Mouse (Mus musculus) limb, embryonic 12.5 days (tissue): ENCODE data around the gene Ofd1. TPM values are rescaled to one million over a fixed set of nuclear protein-coding genes. Genes with fewer than 3 reads are reported as not detected.

Experiments
- ATAC-seq: fragments of 200-750 bp; cut with Nextera tagmentation; 2 replicates; pipeline ENCODE4 v1.8.0; 2017; ENCODE audit warnings: low read depth, moderate TSS enrichment; ENCODE audit not compliant: insufficient number of reproducible peaks, insufficient read depth, low FRiP score, low TSS enrichment
- H3K27ac ChIP-seq: fragments of 300-500 bp; sonication (generic); 2 replicates; pipeline ENCODE4 v1.5.1; 2016; ENCODE audit warnings: mild to moderate bottlenecking, moderate library complexity
- H3K27me3 ChIP-seq: fragments of 300-500 bp; sonication (generic); 2 replicates; pipeline ENCODE4 v1.6.1; 2016; ENCODE audit warnings: mild to moderate bottlenecking, moderate library complexity
- H3K36me3 ChIP-seq: fragments of 300-500 bp; sonication (generic); 2 replicates; pipeline ENCODE4 v1.6.1; 2016; ENCODE audit warnings: mild to moderate bottlenecking, moderate library complexity
- H3K4me1 ChIP-seq: fragments of 300-500 bp; sonication (generic); replicated peaks from 2 replicates; pipeline ENCODE4 v1.6.1; 2016
- H3K4me2 ChIP-seq: fragments of 300-500 bp; sonication (generic); 2 replicates; pipeline ENCODE4 v1.6.1; 2016; ENCODE audit warnings: mild to moderate bottlenecking, moderate library complexity
- H3K4me3 ChIP-seq: fragments of 300-500 bp; sonication (generic); replicated peaks from 2 replicates; pipeline ENCODE4 v1.5.1; 2016; ENCODE audit warnings: mild to moderate bottlenecking
- H3K9ac ChIP-seq: fragments of 300-500 bp; sonication (generic); replicated peaks from 2 replicates; pipeline ENCODE4 v1.6.1; 2016; ENCODE audit warnings: mild to moderate bottlenecking, moderate library complexity
- H3K9me3 ChIP-seq: fragments of 300-500 bp; sonication (generic); 2 replicates; pipeline ENCODE4 v1.6.1; 2016; ENCODE audit warnings: mild to moderate bottlenecking, moderate library complexity
- WGBS: fragments of 180-500 bp; shearing (Covaris S2); methylation state at CpG from one replicate; pipeline ENCODE4 v1.1.7; 2016; 5-methylcytosine and 5-hydroxymethylcytosine counted together
- polyA plus RNA-seq: library from polyadenylated mRNA; unstranded; fragments of >200 nt; fragmentation: Nextera tagmentation; extraction: Ambion mirVana; gene quantifications from 2 replicates; pipeline ENCODE4 v1.2.1, GENCODE M21; 2016

Gene Ofd1
- 8.9 and 9.4 TPM in 2 replicates for polyA plus RNA-seq

- Histone ChIP-seq H3K4me1 (no peaks in the 10 kb centered on the region), H3K36me3 (no peaks in the 10 kb centered on the region), H3K27me3 (peaks cover 55% of the 10 kb centered on the region), H3K9me3 (no peaks in the 10 kb centered on the region), H3K9ac (peak within 1 kb of the TSS; percentile 72), H3K4me3 (peak within 1 kb of the TSS; percentile 56), H3K27ac (peak within 1 kb of the TSS; percentile 80), H3K4me2 (peak within 1 kb of the TSS; percentile 58)
- 13% methylated on average over 37 of the region's 44 CpGs for WGBS
- ATAC-seq, result peak; percentile 95
These were observed at the start of gene Ofd1 for GRCm38 (mm10) chrX:166440616-166441063. Gene Ofd1, minus strand, starts transcription at chrX:166440704.

DNA sequence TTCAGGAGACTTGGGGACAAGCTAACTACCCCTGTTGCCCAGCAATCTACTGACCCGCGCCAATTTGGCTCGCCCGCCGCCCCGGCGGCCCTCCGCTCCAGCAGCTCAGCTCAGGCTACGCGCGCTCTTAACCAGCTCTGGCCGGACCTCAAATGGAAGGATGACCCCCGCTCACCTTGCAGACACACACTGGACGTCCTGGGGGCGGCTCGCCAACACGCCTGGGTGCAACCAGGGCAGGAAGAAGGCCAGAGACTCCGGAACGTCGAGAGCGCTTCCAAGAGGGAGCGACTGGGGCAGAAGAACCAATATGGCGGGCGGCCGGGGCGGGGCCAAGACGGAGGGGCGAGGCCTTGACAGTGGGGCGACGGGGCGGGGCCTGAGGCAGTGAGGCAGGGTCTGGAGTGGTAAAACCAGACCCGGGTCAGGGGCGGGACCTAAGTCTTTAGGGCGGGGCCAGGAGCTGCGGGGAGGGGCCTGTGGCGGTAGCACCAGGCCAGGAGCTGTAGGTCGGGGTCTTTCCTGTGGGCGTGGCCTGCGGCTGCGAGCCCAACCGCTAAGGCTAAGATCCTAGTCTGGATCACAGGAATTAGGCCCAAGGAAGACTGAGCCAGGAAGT is 39.0 kb upstream of the Ofd1 start, which contains the start of gene Rab9:
Gene Rab9, minus strand, starts transcription at position 503 of the 619 bp plus-strand sequence.
- H3K9ac ChIP-seq, result peak within 1 kb of the TSS; percentile 70
- H3K4me1 ChIP-seq, result 0 out of 2 replicates have a peak, but pooled peaks cover 4% of the 10 kb centered on the region
- ATAC-seq, result peak; percentile 98
- 13% methylated on average over 39 of the region's 41 CpGs for WGBS
- no peaks in the 10 kb centered on the region; the same call in 1 of the 2 replicates for H3K36me3 ChIP-seq
- H3K4me3 ChIP-seq, result peak within 1 kb of the TSS; percentile 56
- H3K27me3 ChIP-seq, result peaks cover 28% of the 10 kb centered on the region
- H3K4me2 ChIP-seq, result peak within 1 kb of the TSS; percentile 55
- H3K9me3 ChIP-seq, result no peaks in the 10 kb centered on the region
- peak within 1 kb of the TSS; percentile 77 for H3K27ac ChIP-seq

GRCm38 (mm10) chrX:166478631-166479364 is 38.3 kb upstream of the Ofd1 start:
- Histone ChIP-seq H3K4me2 (peak overlapping the region; percentile 55), H3K9ac (peak overlapping the region; percentile 70), H3K4me3 (peak overlapping the region; percentile 56), H3K9me3 (no peaks in the 10 kb centered on the region), H3K27ac (peak overlapping the region; percentile 77; the same call in 1 of the 2 replicates), H3K36me3 (no peaks in the 10 kb centered on the region; the same call in 1 of the 2 replicates), H3K27me3 (peaks cover 33% of the 10 kb centered on the region), H3K4me1 (0 out of 2 replicates have a peak, but pooled peaks cover 4% of the 10 kb centered on the region)
- peak; percentile 16; the same call in 1 of the 2 replicates for ATAC-seq
- 22% methylated on average over 28 of the region's 28 CpGs for WGBS

DNA sequence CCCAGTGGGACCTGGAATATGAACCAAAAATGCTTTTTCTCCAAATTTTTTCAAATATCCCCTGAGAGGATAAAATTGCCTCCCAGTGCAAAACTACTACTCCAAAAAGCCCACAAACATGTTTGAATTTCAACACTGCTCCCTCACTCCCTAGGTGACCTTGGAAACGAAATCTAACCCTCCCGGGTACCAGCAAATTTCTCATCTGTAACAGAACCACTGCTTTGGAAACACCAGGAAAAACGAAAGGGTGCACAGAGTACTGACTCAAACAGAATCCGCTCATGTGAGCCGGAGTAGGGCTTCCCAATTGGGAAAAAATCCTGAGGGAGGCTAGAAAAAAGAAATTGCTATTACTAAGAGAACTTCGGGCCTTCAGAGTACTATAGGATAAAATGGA is 36.9 kb upstream of the Ofd1 start:
- 55% methylated on average over 6 of the region's 6 CpGs for WGBS
- no peaks in the 10 kb centered on the region; the same call in 1 of the 2 replicates for H3K36me3 ChIP-seq
- no peak for ATAC-seq
- peaks cover 30% of the 10 kb centered on the region for H3K27me3 ChIP-seq
- H3K4me3 ChIP-seq, result 0 out of 2 replicates have a peak overlapping the region, but pooled peaks have one; percentile 7
- H3K27ac ChIP-seq, result no peak overlapping the region
- peak overlapping the region; percentile 55 for H3K4me2 ChIP-seq
- H3K9me3 ChIP-seq, result no peaks in the 10 kb centered on the region
- 0 out of 2 replicates have a peak, but pooled peaks cover 4% of the 10 kb centered on the region for H3K4me1 ChIP-seq
- H3K9ac ChIP-seq, result no peak overlapping the region

- Histone ChIP-seq H3K4me2 (no peak overlapping the region), H3K9ac (no peak overlapping the region), H3K27me3 (peaks cover 35% of the 10 kb centered on the region), H3K4me1 (0 out of 2 replicates have a peak, but pooled peaks cover 4% of the 10 kb centered on the region), H3K4me3 (no peak overlapping the region), H3K27ac (no peak overlapping the region), H3K9me3 (no peaks in the 10 kb centered on the region), H3K36me3 (peaks cover 4% of the 10 kb centered on the region; the same call in 1 of the 2 replicates)
- no peak for ATAC-seq
- 82% methylated on average over 6 of the region's 6 CpGs for WGBS
These were observed 32.1 kb upstream of the Ofd1 start for GRCm38 (mm10) chrX:166472612-166473011.

DNA sequence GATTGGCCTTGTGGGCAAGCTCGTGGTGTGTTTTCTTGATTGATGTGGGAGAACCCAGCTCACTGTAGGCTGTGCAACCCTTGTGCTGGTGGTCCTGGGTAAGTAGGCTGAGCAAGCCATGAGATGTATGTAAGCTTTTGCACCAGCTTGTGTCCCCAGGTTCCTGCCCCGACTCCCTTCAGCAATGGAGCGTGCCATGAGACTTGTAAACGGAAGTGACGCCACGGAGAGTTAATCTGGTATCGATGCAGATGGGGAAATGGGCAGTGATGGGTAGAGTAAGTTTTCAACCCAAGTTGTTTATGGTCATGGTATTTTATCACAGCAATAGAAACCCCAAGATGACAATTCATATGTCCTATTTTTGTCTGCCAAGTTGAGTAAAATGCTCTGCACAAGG is 27.8 kb upstream of the Ofd1 start:
- Histone ChIP-seq H3K36me3 (0 out of 2 replicates have a peak, but pooled peaks cover 4% of the 10 kb centered on the region), H3K27me3 (peaks cover 18% of the 10 kb centered on the region), H3K9me3 (no peaks in the 10 kb centered on the region), H3K4me2 (no peak overlapping the region), H3K4me1 (no peaks in the 10 kb centered on the region; the same call in 1 of the 2 replicates), H3K9ac (no peak overlapping the region), H3K27ac (no peak overlapping the region), H3K4me3 (no peak overlapping the region)
- WGBS, result 98% methylated on average over 7 of the region's 7 CpGs
- no peak for ATAC-seq

GRCm38 (mm10) chrX:166455525-166455924 is 15.0 kb upstream of the Ofd1 start:
- peaks cover 16% of the 10 kb centered on the region for H3K27me3 ChIP-seq
- WGBS, result 100% methylated on average over 1 of the region's 1 CpGs
- H3K9ac ChIP-seq, result no peak overlapping the region
- H3K4me3 ChIP-seq, result no peak overlapping the region
- H3K9me3 ChIP-seq, result no peaks in the 10 kb centered on the region
- peaks cover 8% of the 10 kb centered on the region; the same call in 1 of the 2 replicates for H3K36me3 ChIP-seq
- no peak for ATAC-seq
- no peaks in the 10 kb centered on the region for H3K4me1 ChIP-seq
- no peak overlapping the region for H3K4me2 ChIP-seq
- H3K27ac ChIP-seq, result no peak overlapping the region

GRCm38 (mm10) chrX:166454331-166454730 is 13.8 kb upstream of the Ofd1 start:
- Histone ChIP-seq H3K27ac (no peak overlapping the region), H3K4me1 (no peaks in the 10 kb centered on the region), H3K9me3 (no peaks in the 10 kb centered on the region), H3K9ac (no peak overlapping the region), H3K4me2 (no peak overlapping the region), H3K36me3 (peaks cover 11% of the 10 kb centered on the region; the same call in 1 of the 2 replicates), H3K4me3 (no peak overlapping the region), H3K27me3 (peaks cover 16% of the 10 kb centered on the region)
- no peak for ATAC-seq
- WGBS, result 74% methylated on average over 3 of the region's 3 CpGs

DNA sequence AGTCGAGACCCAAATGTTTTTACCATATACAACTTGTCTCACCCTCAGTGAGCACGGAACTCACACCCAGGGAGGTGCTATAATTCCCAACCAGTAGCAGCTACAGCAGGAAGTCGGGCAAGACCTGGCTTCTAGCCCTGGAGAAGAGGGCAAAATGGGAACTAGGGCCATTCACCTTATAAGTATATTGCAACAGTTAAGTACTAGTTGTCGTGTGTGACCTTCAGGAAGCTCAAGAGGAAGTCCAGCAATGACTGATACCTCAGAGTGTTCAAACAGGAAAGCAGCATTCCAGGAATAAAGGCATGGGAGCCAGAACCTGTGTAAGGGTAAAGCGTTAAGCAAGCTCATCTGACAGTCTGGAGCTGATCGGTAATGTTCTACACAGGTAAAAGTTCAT is 13.0 kb upstream of the Ofd1 start:
- ATAC-seq, result no peak
- H3K4me2 ChIP-seq, result no peak overlapping the region
- H3K4me3 ChIP-seq, result no peak overlapping the region
- peaks cover 15% of the 10 kb centered on the region; the same call in 1 of the 2 replicates for H3K36me3 ChIP-seq
- H3K4me1 ChIP-seq, result no peaks in the 10 kb centered on the region
- WGBS, result 81% methylated on average over 6 of the region's 6 CpGs
- no peak overlapping the region for H3K27ac ChIP-seq
- H3K9ac ChIP-seq, result no peak overlapping the region
- peaks cover 12% of the 10 kb centered on the region for H3K27me3 ChIP-seq
- no peaks in the 10 kb centered on the region for H3K9me3 ChIP-seq

DNA sequence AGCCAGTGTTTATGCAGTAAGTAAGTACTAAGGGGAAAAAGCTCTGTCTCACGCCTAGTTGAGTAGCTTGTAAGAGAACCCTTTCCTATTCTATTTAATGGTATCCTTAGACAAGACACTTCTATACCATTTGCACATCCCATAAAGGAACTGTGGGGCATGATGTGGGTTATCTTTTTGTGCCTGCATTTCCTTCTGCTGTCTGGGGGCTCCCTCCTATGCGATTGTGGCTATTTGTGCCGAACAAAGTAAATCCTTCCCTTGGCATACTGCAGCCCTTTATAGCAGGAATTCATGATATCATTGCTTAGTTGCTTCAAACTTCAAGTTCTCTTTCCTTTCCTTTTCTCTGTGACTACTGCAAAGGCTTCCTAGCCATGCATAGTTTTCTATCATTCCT is 4.0 kb upstream of the Ofd1 start:
- WGBS, result 86% methylated on average over 3 of the region's 3 CpGs
- Histone ChIP-seq H3K4me1 (no peaks in the 10 kb centered on the region), H3K27ac (no peak overlapping the region), H3K27me3 (peaks cover 47% of the 10 kb centered on the region), H3K36me3 (peaks cover 4% of the 10 kb centered on the region; the same call in 1 of the 2 replicates), H3K9me3 (no peaks in the 10 kb centered on the region), H3K4me3 (no peak overlapping the region), H3K4me2 (no peak overlapping the region), H3K9ac (no peak overlapping the region)
- no peak for ATAC-seq

DNA sequence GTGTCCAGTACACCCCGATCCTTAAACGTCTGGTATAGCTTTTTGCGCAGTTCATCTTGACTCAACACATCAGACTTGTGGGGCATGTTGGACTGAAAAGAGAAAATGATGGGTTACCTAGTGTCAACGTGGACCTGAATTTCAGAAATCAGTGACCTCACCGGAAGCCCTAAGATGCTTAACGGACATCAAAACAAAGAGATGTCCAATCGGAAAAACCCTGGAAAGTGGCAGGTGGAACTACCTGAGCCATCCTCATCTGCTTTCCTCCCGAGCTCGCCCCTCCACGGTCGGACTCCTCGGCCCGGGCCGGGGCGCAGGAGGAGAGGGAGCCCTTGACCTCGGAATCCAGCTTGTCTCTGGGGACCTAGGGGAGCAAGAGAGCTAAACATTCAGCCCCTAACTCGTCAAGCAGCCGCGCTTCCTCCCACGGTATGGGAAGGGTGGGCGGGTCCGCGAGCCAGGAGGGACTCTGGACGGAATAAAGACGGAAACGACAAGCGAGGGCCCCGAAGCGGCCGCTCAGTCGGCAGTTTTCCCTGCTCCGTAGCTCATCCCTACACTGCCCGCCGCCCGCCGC is 378 bp downstream of the Ofd1 start, which contains the start of gene Trappc2:
Gene Trappc2, plus strand, starts transcription at position 539 of the 580 bp plus-strand sequence.
- peak within 1 kb of the TSS; percentile 80 for H3K27ac ChIP-seq

More for the DNA sequence above, 378 bp downstream of the Ofd1 start, which contains the start of gene Trappc2:
- no peaks in the 10 kb centered on the region for H3K9me3 ChIP-seq
- H3K4me2 ChIP-seq, result peak within 1 kb of the TSS; percentile 58
- no peak; the same call in none of the 2 replicates for ATAC-seq
- WGBS, result 9% methylated on average over 29 of the region's 36 CpGs
- no peaks in the 10 kb centered on the region for H3K36me3 ChIP-seq
- no peaks in the 10 kb centered on the region for H3K4me1 ChIP-seq
- H3K27me3 ChIP-seq, result peaks cover 54% of the 10 kb centered on the region
- peak within 1 kb of the TSS; percentile 56 for H3K4me3 ChIP-seq
- peak within 1 kb of the TSS; percentile 72 for H3K9ac ChIP-seq
